Mouse (Mus musculus) embryonic fibroblast, embryonic 13.5 days (primary cell): ENCODE measurements around the gene Scg5.

Experiments
- CTCF ChIP-seq: IDR thresholded peaks from 2 replicates; pipeline ENCODE4 v1.5.1; 2011; ENCODE audit warnings: mild to moderate bottlenecking, control low read depth, low read length, moderate library complexity, borderline replicate concordance; ENCODE audit not compliant: insufficient read depth
- POLR2A ChIP-seq: IDR thresholded peaks from 2 replicates; pipeline ENCODE4 v1.6.1; 2011; ENCODE audit warnings: low read depth, mild to moderate bottlenecking, control low read depth, low read length, moderate library complexity

DNA sequence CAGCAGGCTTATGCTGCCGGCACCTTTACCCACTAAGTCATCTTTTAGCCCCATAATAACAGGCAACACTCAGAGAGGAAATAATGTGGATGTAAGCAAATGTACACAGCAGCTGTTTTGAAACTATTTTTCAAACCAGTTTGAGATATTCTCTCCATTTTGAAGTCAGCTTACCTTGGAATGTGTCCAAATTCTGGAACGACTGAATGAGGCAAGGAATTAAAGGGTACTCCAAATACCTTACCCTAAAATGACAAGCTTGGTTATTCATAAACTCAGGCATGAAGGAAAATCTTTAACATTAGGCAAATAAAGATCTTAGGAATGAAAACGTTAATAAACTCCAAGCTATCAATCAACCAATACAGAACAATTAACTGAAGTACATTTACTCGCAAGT is 16.2 kb upstream of the Scg5 start:
- TF ChIP-seq POLR2A (no peak), CTCF (no peak)
